Mouse (Mus musculus): ENCODE results near the gene Tmed4.

DNA sequence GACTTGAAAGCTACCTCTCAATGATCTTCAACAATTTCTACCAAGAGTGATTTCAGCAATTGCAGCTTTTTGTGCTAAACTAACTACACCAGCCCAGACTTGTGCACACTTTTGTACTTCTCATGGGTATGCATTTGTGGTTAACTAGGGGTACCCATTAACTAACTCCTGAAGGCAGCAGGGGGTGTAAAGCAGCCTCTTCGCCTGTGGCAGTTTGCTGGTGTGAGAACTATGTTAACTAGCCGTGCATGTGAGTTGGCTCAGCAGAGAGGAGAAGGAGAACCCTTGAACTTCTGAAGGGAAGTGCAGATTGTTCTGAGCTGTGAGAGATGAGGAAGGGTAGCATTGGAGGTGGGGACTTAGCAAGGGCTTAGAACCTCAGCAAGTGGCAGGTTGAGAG, 28.1 kb upstream of the Tmed4 start:
- TF ChIP-seq POLR2A (IDR thresholded peaks at IDR 0.05; ENCODE audit: extremely low read depth, insufficient read depth, low read length) (no peak), CTCF (IDR thresholded peaks at IDR 0.05; ENCODE audit: extremely low read depth, insufficient read depth, low read length) (no peak)

Data from cortical plate, adult 2 months (tissue).